Mouse (Mus musculus) v-Abl transformed pro-B cells (cell line): ENCODE measurements around the gene Clic3.

ENCODE experiments used
- in situ Hi-C, 2 experiments: fragments of 400-800 bp; cut with MboI; formaldehyde crosslinking; loops; one replicate each; pipeline ENCODE4 v1.15.1; 2025; ENCODE audit not compliant: unreplicated experiment in 2 of 2

The Clic3 gene

DNA sequence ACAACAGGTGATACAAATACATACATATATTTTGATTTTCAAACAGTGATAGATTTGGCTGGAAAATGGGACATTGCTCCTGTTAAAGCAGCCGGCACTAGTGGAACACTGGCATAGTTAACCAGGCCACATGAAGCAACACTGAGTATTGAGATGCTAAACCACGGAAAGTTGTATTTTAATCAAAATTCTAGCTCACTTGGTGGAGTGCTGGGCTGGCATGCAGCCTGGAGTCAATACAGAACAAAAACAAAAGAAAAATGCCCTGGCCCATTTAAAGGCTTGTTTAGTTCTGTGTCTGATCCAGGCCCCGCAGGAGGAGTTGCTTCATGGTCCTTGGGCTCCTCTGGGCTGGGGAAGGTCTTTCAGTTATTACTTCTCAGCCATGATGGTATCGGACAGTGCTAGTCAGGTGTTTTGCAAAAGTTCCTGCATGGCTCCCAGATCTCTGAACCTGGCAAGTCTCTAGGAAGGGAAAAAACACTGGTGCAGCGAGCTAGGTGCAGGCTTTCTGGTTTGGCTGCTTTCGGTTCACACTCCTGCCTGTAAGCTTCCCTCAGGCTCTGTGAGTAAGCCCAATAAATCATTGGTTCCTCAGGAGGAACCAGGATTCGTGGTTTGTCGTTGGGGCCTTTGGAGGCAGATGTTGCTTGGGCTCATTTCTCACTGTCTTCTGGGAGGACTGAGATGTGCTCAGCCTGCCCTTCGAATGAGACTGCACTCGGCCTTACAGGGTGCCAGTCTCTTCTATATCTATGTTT, 23.1 kb downstream of the Clic3 start:
- in situ Hi-C loops: loop anchor here (5.0 kb wide), 2 partner anchors 57 to 197 kb away; partner anchors contain the start of gene Fut7 (in 2 of the 2)

DNA sequence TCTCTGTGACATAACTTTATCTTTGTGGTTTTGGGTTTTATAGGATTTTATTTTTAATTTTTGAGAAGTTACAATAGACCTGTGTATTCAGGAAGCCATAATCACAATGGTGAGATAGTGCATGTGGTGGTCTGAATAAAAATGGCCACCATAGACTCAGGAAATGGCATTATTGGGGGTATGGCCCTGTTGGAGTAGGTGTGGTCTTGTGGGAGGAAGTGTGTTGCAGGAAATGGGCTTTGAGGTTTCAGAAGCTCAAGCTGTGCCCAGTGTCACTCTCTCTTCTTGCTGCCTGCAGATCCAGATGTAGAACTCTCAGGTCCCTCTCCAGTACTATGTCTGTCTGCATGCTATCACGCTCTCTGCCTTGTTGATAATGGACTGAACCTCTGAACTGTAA, 23.9 kb downstream of the Clic3 start:
- in situ Hi-C loops: loop anchor here (5.0 kb wide), 2 partner anchors 58 to 198 kb away; partner anchors contain the start of gene Fut7 (in 2 of the 2)

DNA sequence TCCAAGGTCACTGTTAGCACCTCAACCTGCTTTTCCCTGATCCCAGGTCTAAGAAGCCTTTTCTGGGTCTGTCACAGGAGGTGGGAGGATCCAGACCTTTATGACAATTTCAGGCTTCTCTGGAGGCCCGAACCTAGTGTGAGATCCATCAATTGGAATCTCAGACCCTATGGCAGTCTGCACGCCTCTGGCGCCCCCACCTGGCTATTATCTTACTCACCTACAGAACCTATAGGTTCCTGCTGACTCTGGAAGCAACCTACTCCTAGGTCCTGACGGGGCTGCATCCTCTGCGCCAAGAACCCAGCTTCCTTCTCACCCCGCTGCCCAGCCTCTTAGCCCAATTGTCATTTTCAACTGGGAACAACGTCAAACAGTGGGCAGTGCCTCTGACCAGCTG, 26.3 kb downstream of the Clic3 start:
- in situ Hi-C loops: loop anchor here (5.0 kb wide), 2 partner anchors 61 to 201 kb away; partner anchors contain the start of gene Fut7 (in 2 of the 2)

DNA sequence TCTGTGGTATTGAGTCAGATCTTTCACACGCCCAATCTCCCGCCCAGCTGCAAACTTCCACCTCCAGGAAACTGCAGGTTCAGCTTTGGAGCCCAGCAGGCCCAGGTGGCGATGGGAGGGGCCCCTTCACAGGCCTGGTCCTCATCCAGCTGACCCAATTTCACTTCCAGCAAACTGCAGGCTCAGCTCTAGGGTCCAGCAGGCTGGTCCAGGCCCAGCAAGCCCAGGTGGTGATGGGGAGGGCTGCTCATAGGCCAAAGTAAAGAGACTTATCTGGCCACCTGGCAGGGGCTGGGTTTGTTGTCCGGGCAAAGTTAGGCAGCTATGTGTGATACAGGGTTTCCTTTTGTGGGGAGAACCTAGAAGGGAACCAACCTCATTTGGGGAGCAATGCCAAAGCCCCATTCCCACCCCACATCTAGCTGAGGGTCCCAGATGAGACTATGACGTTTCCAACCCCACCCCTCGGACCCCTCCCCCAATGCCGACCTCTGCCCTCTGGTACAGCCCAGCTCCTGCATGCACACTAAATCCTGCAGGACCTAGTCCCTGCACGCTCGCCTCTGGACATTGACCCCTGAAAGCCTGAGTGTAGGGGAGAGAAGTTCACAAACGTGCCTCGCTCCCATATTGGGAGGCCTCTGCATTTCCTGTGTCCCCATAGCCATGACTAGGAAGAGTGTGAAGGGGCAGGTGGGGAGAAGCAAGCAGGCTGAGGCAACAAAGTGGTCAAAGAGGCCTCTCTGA, 28.4 kb downstream of the Clic3 start:
- in situ Hi-C loops: loop anchor here (5.0 kb wide), 2 partner anchors 63 to 203 kb away; partner anchors contain the start of gene Fut7 (in 2 of the 2)

DNA sequence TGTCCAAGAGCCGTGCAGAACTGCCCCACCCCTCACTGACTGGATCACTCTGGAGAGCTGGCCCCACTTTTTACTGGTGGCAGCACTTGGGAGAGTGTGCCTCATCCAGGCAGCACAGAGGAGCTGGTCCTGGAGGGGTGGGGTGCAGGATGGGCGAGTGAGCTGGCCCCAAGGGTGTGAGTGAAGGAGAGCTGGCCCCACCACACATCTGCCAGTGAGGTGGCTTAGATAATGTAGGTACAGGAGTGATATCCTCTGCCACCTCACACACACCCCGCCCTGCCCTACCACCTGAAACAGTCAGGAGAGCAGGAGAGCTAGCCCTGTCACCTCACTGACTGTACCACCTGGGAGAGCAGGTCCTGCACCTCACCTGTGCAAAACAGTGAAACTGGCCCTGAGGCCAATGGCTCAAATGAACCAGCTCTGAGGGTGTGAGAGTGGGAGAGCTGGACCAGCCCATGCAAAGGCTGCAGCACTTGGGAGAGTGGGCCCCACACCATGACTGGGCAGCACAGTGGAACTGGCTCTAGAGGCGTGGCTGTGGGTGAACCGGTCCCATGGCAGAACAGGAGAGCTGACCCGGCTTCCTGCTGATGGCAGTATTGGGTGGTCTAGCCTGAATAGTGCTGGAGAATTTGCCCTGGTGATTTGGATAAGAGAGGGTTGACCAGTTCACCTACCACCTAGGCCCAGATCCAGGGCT, 31.5 kb downstream of the Clic3 start:
- in situ Hi-C loops: no loop called here

DNA sequence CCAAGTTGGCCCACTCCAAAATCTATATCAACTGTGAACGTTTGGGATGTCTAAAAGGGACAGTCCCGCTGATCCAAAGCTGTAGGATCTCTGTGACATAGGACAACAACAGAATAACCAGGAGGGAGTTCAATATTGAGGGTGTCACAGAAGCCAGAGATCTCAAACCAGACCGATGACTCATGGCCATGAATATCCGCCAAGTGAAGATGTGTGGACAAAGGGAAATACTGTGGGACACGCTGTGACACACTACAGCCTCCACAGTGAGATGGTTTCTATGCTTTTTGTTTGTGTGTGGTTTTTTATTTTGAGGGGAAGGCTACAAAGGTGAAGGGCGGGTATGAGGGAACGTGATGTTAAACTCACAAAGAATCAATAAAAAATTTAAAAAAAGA, 32.0 kb downstream of the Clic3 start:
- in situ Hi-C loops: no loop called here

DNA sequence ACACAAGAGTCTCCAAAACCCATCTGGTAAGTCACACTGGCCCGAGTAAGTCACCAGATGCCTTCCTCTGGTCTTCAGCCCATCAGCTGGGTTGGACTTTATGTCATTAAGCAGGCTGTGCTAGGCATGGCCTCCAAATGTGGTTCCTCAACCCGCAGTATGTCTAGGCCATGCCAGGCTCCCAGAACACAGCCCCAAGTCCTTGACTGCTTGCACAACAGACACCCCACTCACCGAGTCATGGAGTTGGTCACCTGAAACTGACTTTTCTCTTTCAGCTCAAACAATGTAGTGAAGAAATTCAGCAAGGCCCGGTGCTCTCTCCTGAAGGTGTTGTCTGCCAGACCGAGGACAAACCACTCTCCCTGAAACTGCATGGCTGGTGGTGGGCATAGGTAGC, 36.4 kb downstream of the Clic3 start:
- in situ Hi-C loops: loop anchor here in 1 of 2 experiments (10.0 kb wide), 1 partner anchor 1412 kb away; the partner anchor contains the start of gene Surf6

DNA sequence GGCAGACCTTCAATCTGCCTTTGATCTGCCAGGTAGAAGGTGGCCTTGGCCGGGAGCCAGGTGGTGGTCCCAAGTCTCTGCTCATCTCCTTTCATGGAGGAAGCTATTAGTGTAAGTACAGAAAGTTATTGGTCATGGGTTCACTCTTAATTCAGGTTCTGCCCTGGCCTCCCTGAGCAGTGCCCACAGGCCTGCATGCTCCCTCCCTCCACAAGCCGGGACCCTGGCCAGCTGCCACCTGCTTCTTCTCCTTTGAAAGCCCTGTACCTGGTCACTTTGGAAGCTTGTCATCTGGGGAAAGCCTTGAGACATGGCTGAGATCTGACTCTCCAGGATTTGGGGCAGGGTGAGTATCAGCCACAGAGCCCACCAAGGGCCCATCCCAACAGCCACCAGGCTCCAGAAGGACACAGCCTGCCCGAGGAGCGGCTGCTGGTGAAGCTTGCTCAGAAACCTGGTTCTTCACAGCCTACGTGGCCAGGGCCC, 36.9 kb downstream of the Clic3 start, which contains the start of gene Lcn12:
Gene Lcn12 (minus strand): TSS at position 436 of the 486 bp plus-strand sequence.
- in situ Hi-C loops: loop anchor here in 1 of 2 experiments (10.0 kb wide), 1 partner anchor 1411 kb away; the partner anchor contains the start of gene Surf6

DNA sequence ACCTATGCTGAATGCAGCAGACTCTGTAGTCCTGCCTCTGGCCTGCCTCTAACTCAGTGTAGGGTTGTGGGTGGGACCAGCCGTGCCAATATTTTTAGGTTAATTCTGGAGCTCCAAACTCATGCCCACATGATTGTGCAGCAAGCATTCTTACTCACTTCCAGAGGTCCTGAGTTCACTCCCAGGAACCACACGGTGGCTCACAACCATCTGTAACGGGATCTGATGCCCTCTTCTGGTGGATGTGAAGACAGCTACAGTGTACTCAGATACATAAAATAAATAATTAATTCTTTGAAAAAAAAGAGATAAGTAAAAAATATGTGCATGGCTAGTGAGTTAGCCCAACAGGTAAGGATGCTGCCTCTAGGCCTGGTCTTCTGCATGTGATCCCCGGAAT, 39.8 kb downstream of the Clic3 start:
- in situ Hi-C loops: loop anchor here in 1 of 2 experiments (10.0 kb wide), 1 partner anchor 1408 kb away; the partner anchor contains the start of gene Surf6

DNA sequence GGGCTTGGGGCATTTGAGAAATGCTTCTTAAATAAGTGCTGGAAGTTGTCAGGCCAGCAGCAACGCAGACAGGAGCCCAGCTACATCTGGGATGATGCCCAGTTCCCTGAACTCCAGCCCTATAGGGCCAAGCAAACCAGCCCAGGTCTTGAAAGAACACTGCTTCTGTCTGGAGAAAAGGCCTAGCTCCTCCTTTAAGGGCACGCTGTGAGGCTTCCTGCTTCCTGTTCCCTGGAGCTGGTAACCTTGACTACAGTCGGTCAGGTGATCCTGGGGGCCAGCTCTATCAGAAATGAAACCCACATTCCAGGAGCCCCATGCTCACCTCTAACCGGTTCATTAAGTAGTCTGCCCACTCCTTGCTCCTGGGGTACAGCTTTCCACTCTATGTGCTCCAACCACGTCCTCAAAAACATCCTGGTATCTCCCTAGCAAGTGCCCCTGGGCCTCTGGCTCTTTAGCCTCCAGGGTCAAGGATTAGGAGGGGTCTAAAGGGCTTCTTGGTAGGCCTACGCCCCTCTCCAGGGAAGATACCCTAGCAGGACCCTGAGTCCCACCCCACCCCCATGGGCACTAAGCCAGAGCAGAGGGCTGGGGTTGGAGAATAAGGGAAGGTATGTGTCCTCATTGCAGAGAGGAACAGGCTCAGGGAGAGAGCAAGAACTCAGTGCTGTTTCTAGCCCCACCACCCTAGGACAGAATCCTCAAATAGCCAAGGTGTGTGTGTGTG, 41.4 kb downstream of the Clic3 start:
- in situ Hi-C loops: loop anchor here in 1 of 2 experiments (10.0 kb wide), 1 partner anchor 1407 kb away; the partner anchor contains the start of gene Surf6

DNA sequence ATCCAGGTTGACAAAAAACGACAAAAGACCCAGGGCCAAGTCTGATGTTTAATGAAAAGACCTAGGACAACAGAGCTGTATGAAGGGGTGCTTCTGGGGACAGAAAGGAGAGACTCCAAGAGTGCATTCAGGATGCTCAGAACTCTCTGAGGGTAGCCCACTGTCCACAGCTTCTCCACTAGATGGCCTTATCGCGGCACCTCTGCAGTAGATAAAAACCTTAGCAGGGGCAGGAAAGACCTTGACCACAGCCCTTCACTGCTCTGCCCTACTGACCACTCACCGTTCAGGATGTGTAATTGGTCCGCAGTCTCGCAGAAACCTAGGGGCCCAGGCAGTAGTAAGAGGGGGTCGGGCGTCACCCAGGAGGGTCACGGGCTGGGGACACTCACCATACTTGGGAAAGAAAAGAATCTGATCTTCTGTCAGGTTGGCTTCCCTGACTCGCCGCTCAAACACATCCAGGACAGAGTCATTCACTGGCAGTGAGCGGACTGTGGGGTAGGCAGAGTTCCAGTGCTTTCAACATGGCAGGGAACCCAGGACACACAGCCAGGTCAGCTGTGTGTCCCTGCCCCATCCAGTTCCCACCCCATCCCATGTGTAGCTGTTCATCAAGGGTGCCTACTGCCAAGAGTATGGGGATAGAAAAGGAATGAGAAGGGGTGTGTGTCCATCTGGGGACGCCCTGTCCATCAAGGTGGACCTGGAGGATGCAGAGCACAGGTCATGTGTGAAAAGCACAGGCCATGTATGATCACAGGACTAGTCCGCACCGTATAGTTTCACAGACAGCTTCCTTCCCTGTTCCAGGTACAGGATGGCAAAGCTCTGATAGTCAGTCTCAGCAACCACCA, 42.2 kb downstream of the Clic3 start:
- in situ Hi-C loops: loop anchor here in 1 of 2 experiments (10.0 kb wide), 1 partner anchor 1406 kb away; the partner anchor contains the start of gene Surf6

DNA sequence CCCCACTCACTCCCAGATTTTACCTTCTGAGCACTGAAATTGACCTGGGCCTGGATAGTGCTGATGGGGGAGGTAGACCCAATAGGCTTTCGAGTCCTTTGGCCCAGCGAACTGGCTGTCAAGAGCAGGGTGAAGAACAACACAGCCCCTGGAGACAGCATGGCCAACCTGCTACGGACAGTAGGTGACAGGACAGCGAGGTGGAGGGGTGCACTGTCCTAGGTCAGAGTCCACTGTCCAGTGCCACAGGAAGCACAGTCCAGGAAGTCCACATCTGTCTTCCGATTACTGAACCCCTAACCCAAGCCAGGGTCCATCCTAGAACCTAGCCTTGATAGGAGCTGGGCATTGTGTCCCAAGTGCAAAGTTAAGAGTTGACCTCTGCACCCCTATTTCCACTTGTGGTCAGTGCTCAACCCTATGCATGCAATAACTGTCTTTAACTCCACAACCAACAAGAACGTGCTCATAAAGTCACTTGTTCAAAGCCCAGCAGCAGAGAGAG, 43.5 kb downstream of the Clic3 start:
- in situ Hi-C loops: loop anchor here (10.0 to 25.0 kb wide), 2 partner anchors 55 to 1412 kb away; partner anchors contain the start of genes Edf1 (in 1 of the 2), Med22 (in 1 of the 2), Rpl7a (in 1 of the 2) and Surf1 (in 1 of the 2)

DNA sequence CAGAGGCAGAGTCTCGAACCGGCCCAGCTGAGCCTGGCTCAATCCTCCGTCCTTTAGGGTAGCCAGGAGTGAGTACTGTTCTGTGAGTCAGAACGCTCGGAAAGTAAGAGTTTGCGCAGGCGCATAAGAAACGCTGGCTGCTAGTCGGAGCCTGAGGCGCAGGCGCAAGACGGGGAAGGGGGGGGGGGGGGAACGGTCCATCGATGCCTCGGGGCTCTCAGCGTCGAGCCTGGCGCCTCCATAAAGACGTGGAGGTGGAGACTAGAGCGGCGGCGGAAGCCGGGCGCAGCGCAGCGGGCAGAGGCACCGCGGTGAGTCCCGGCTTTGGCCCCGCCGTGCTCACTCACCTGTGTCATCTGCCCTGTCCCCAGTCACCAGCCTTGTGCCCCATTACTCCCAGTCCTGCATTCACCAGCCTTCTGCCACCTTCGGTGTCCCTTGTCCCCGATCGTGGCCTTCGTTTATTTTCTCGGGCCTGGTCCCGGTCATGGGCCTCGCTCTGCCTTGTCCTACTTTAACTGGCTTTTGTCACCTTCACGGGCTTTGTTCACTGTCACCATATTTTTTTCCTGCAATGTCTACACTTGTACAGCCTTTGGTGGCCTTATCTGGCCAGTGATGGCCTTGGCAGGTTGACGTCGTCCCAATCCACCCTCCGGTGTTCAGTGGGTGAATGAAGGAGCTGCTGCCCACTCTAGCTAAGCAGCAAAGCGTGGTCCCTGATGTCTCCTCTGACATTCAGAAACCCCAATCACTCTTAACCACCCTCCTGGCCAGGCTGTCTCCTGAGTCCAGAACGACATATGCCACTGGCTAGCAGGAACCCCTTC, 44.2 kb downstream of the Clic3 start, which contains the start of gene Fbxw5:
Gene Fbxw5 (plus strand): TSS at position 175 of the 830 bp plus-strand sequence.
- in situ Hi-C loops: loop anchor here (10.0 to 25.0 kb wide), 2 partner anchors 54 to 1412 kb away; partner anchors contain the start of genes Edf1 (in 1 of the 2), Med22 (in 1 of the 2), Rpl7a (in 1 of the 2) and Surf1 (in 1 of the 2)

DNA sequence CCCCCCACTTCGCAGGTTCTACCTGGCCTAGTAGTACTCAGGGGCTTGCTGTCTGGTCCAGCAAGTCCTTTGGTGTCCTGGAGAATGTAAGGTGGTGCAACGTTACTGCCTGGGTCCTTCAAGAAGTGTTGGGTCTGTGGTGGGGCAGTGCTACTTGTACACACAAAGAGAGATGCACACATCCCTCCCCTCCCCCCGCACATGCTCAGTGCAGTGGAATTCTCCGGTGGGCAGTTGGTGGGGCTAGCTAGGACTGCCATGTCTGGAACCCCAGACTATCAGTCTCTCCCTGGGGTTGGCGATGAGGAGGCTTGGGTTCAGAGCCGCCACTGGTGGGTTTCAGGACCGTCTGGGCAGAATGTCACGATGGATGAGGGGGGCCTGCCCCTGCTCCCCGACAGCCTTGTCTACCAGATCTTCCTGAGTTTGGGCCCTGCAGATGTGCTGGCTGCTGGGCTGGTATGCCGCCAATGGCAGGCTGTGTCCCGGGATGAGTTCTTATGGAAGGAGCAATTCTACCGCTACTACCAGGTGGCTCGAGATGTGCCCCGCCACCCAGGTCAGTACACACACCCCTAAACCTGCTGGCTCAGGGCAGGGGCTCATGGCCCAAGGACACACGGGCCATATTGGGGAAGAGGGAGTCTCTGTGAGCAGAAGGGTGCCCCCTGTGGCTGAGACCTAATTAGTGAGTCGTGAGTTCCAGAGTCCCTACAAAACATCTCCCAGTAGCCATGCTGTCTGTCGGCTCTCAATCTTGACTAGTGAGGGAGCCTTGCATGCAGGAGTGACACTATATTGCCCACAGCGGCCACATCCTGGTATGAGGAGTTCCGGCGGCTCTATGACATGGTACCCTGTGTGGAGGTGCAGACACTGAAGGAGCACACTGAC, 45.2 kb downstream of the Clic3 start, which contains the start of gene C8g:
Gene C8g (minus strand): TSS at position 127 of the 894 bp plus-strand sequence.
- in situ Hi-C loops: loop anchor here (10.0 to 25.0 kb wide), 2 partner anchors 53 to 1410 kb away; partner anchors contain the start of genes Edf1 (in 1 of the 2), Med22 (in 1 of the 2), Rpl7a (in 1 of the 2) and Surf1 (in 1 of the 2)

DNA sequence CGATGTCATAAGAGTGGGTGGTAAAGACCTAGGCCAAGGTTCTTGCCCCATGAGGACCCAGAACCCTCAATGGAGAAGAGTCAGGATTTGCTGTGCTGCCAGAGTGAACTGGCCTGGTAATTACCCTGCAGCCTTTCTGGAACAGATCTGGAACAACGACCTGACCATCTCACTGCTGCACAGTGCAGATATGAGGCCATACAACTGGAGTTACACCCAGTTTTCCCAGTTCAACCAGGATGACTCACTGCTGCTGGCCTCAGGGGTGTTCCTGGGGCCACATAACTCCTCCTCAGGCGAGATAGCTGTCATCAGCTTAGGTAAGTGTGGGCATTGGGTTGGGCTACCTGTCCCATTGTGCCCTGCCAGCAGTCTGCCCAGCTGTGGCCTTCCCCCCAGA, 46.1 kb downstream of the Clic3 start:
- in situ Hi-C loops: loop anchor here (10.0 to 25.0 kb wide), 2 partner anchors 52 to 1410 kb away; partner anchors contain the start of genes Edf1 (in 1 of the 2), Med22 (in 1 of the 2), Rpl7a (in 1 of the 2) and Surf1 (in 1 of the 2)
